Mouse (Mus musculus): ENCODE data around the gene Elovl7. TPM values are rescaled to one million over a fixed set of nuclear protein-coding genes. Genes with fewer than 3 reads are reported as not detected.

The Elovl7 gene
- total RNA-seq, 2 experiments from 2014 or later = 5.0 to 6.5 TPM

Other genes starting within 250 kb of the Elovl7 start
- gene Smim15, start 170.0 kb upstream of the Elovl7 start, total RNA-seq (2021) = 10 to 100 TPM; 41.5 to 50.8 TPM
- 10 to 100 TPM; 25.9 to 26.4 TPM for gene Ndufaf2, start 55.8 kb upstream of the Elovl7 start, total RNA-seq (2021)
- gene Ercc8, start 55.7 kb upstream of the Elovl7 start, total RNA-seq (2021) = 10 to 100 TPM; 28.0 to 30.0 TPM
- 1 to 10 TPM; 1.3 to 1.4 TPM for gene Depdc1b, start 101.9 kb downstream of the Elovl7 start, total RNA-seq (2021)
- gene Pde4d, start 235.5 kb downstream of the Elovl7 start, total RNA-seq (2021) = 10 to 100 TPM; 77.6 to 81.2 TPM

Data from layer of hippocampus, postnatal 10 days (tissue).